Mouse (Mus musculus) natural killer cell, adult 2 months (primary cell): Measurements from ENCODE around the gene Abca16.

Source experiments
- DNase-seq, 2 experiments: peaks; one replicate each; pipeline ENCODE4 v3.0.0; 2022; ENCODE audit warnings: low spot score in 2 of 2

Abca16 gene

GRCm38 (mm10) chr7:120409447-120409846 is at the start of gene Abca16:
Gene Abca16 (plus strand): TSS chr7:120409647.
- no peak for DNase-seq

- no peak for DNase-seq
Observed at GRCm38 (mm10) chr7:120361159-120361558, 48.3 kb upstream of the Abca16 start.

- DNase-seq: no peak
Observed at GRCm38 (mm10) chr7:120412391-120412790, 2.9 kb downstream of the Abca16 start.

- no peak for DNase-seq
Observed at GRCm38 (mm10) chr7:120426625-120427024, 17.2 kb downstream of the Abca16 start.

- no peak for DNase-seq
Observed at GRCm38 (mm10) chr7:120431464-120431863, 22.0 kb downstream of the Abca16 start.

- DNase-seq: no peak
Observed at GRCm38 (mm10) chr7:120503891-120504662, 94.6 kb downstream of the Abca16 start.

- no peak for DNase-seq
Observed at GRCm38 (mm10) chr7:120504663-120504979, 95.2 kb downstream of the Abca16 start.

GRCm38 (mm10) chr7:120534805-120535204 is 125.4 kb downstream of the Abca16 start:
- DNase-seq: no peak

- no peak for DNase-seq
Observed at GRCm38 (mm10) chr7:120552479-120553180, 143.2 kb downstream of the Abca16 start.

- no peak for DNase-seq
Observed at GRCm38 (mm10) chr7:120553181-120553551, 143.7 kb downstream of the Abca16 start.

- no peak for DNase-seq
Observed at GRCm38 (mm10) chr7:120567366-120567765, 157.9 kb downstream of the Abca16 start.

- DNase-seq: no peak
Observed at GRCm38 (mm10) chr7:120576520-120576919, 167.1 kb downstream of the Abca16 start.
